Mouse (Mus musculus): ENCODE measurements around the gene Slc4a5. TPM values are rescaled to one million over a fixed set of nuclear protein-coding genes. Genes with fewer than 3 reads are reported as not detected.

The Slc4a5 gene
- polyA plus RNA-seq, 1 experiment from 2014 or later = 0.16 TPM

- no peak for ATAC-seq (ENCODE audit: insufficient number of reproducible peaks, insufficient read depth, low FRiP score, low read depth)
- 88% methylated on average over 2 of the region's 2 CpGs for WGBS
- Histone ChIP-seq H3K27me3 (ENCODE audit: control insufficient read depth, insufficient read depth, low read length) (no peaks in the 10 kb centered on the region), H3K27ac (replicated peaks in 1 of 2; ENCODE audit: control insufficient read depth in 1 of 2, insufficient read depth in 1 of 2, low read depth in 2 of 2, low read length in 2 of 2) (no peak overlapping the region), H3K36me3 (ENCODE audit: control insufficient read depth, insufficient read depth, low read length) (no peaks in the 10 kb centered on the region), H3K9ac (ENCODE audit: low read length) (no peak overlapping the region), H3K9me3 (ENCODE audit: control insufficient read depth, low read length) (no peaks in the 10 kb centered on the region), H3K4me3 (ENCODE audit: control insufficient read depth in 1 of 2, insufficient read depth in 1 of 2, low read depth in 1 of 2, low read length in 2 of 2) (no peak overlapping the region), H3K4me1 (ENCODE audit: control insufficient read depth in 2 of 2, insufficient read depth in 2 of 2, low read length in 2 of 2) (peaks cover 13 to 16% of the 10 kb centered on the region in 2 experiments), H3K4me2 (ENCODE audit: low read length) (no peak overlapping the region)
Measured at GRCm38 (mm10) chr6:83247153-83247552, 27.5 kb downstream of the Slc4a5 start.

GRCm38 (mm10) chr6:83254242-83254641 lies 34.6 kb downstream of the Slc4a5 start:
- no peak overlapping the region for H3K27ac ChIP-seq (replicated peaks in 1 of 2; ENCODE audit: control insufficient read depth in 1 of 2, insufficient read depth in 1 of 2, low read depth in 2 of 2, low read length in 2 of 2)
- H3K9ac ChIP-seq (ENCODE audit: low read length) = no peak overlapping the region
- peaks cover 2 to 4% of the 10 kb centered on the region in 2 experiments; a peak in 2 of 4 replicates for H3K4me1 ChIP-seq (ENCODE audit: control insufficient read depth in 2 of 2, insufficient read depth in 2 of 2, low read length in 2 of 2)
- no peak overlapping the region for H3K4me3 ChIP-seq (ENCODE audit: control insufficient read depth in 1 of 2, insufficient read depth in 1 of 2, low read depth in 1 of 2, low read length in 2 of 2)
- H3K9me3 ChIP-seq (ENCODE audit: control insufficient read depth, low read length) = no peaks in the 10 kb centered on the region
- ATAC-seq (ENCODE audit: insufficient number of reproducible peaks, insufficient read depth, low FRiP score, low read depth) = no peak
- WGBS = 74% methylated on average over 7 of the region's 7 CpGs
- H3K4me2 ChIP-seq (ENCODE audit: low read length) = no peak overlapping the region
- H3K36me3 ChIP-seq (ENCODE audit: control insufficient read depth, insufficient read depth, low read length) = no peaks in the 10 kb centered on the region
- H3K27me3 ChIP-seq (ENCODE audit: control insufficient read depth, insufficient read depth, low read length) = no peaks in the 10 kb centered on the region

GRCm38 (mm10) chr6:83264516-83264915 lies 44.9 kb downstream of the Slc4a5 start:
- 79% methylated on average over 1 of the region's 1 CpGs for WGBS
- Histone ChIP-seq H3K9ac (ENCODE audit: low read length) (no peak overlapping the region), H3K27ac (replicated peaks in 1 of 2; ENCODE audit: control insufficient read depth in 1 of 2, insufficient read depth in 1 of 2, low read depth in 2 of 2, low read length in 2 of 2) (no peak overlapping the region), H3K36me3 (ENCODE audit: control insufficient read depth, insufficient read depth, low read length) (no peaks in the 10 kb centered on the region), H3K4me2 (ENCODE audit: low read length) (no peak overlapping the region), H3K9me3 (ENCODE audit: control insufficient read depth, low read length) (no peaks in the 10 kb centered on the region), H3K27me3 (ENCODE audit: control insufficient read depth, insufficient read depth, low read length) (no peaks in the 10 kb centered on the region), H3K4me1 (ENCODE audit: control insufficient read depth in 2 of 2, insufficient read depth in 2 of 2, low read length in 2 of 2) (peaks cover 4 to 6% of the 10 kb centered on the region in 2 experiments; a peak in 3 of 4 replicates), H3K4me3 (ENCODE audit: control insufficient read depth in 1 of 2, insufficient read depth in 1 of 2, low read depth in 1 of 2, low read length in 2 of 2) (no peak overlapping the region)
- no peak for ATAC-seq (ENCODE audit: insufficient number of reproducible peaks, insufficient read depth, low FRiP score, low read depth)

GRCm38 (mm10) chr6:83265253-83265652 lies 45.6 kb downstream of the Slc4a5 start:
- no peak overlapping the region for H3K4me2 ChIP-seq (ENCODE audit: low read length)
- no peaks in the 10 kb centered on the region for H3K36me3 ChIP-seq (ENCODE audit: control insufficient read depth, insufficient read depth, low read length)
- no peak overlapping the region for H3K4me3 ChIP-seq (ENCODE audit: control insufficient read depth in 1 of 2, insufficient read depth in 1 of 2, low read depth in 1 of 2, low read length in 2 of 2)
- ATAC-seq (ENCODE audit: insufficient number of reproducible peaks, insufficient read depth, low FRiP score, low read depth) = no peak
- no peaks in the 10 kb centered on the region for H3K9me3 ChIP-seq (ENCODE audit: control insufficient read depth, low read length)
- no peak overlapping the region for H3K27ac ChIP-seq (replicated peaks in 1 of 2; ENCODE audit: control insufficient read depth in 1 of 2, insufficient read depth in 1 of 2, low read depth in 2 of 2, low read length in 2 of 2)
- H3K9ac ChIP-seq (ENCODE audit: low read length) = no peak overlapping the region
- H3K27me3 ChIP-seq (ENCODE audit: control insufficient read depth, insufficient read depth, low read length) = no peaks in the 10 kb centered on the region
- peaks cover 4 to 6% of the 10 kb centered on the region in 2 experiments; a peak in 3 of 4 replicates for H3K4me1 ChIP-seq (ENCODE audit: control insufficient read depth in 2 of 2, insufficient read depth in 2 of 2, low read length in 2 of 2)

- H3K9ac ChIP-seq (ENCODE audit: low read length) = no peak overlapping the region
- H3K4me2 ChIP-seq (ENCODE audit: low read length) = no peak overlapping the region
- ATAC-seq (ENCODE audit: insufficient number of reproducible peaks, insufficient read depth, low FRiP score, low read depth) = no peak
- no peaks in the 10 kb centered on the region for H3K27me3 ChIP-seq (ENCODE audit: control insufficient read depth, insufficient read depth, low read length)
- H3K27ac ChIP-seq (replicated peaks in 1 of 2; ENCODE audit: control insufficient read depth in 1 of 2, insufficient read depth in 1 of 2, low read depth in 2 of 2, low read length in 2 of 2) = no peak overlapping the region
- WGBS = 59% methylated on average over 4 of the region's 4 CpGs
- peaks cover 4 to 6% of the 10 kb centered on the region in 2 experiments; a peak in 3 of 4 replicates for H3K4me1 ChIP-seq (ENCODE audit: control insufficient read depth in 2 of 2, insufficient read depth in 2 of 2, low read length in 2 of 2)
- H3K4me3 ChIP-seq (ENCODE audit: control insufficient read depth in 1 of 2, insufficient read depth in 1 of 2, low read depth in 1 of 2, low read length in 2 of 2) = no peak overlapping the region
- no peaks in the 10 kb centered on the region for H3K9me3 ChIP-seq (ENCODE audit: control insufficient read depth, low read length)
- no peaks in the 10 kb centered on the region for H3K36me3 ChIP-seq (ENCODE audit: control insufficient read depth, insufficient read depth, low read length)
Measured at GRCm38 (mm10) chr6:83265653-83266052, 46.0 kb downstream of the Slc4a5 start.

GRCm38 (mm10) chr6:83267616-83268015 lies 48.0 kb downstream of the Slc4a5 start:
- Histone ChIP-seq H3K9me3 (ENCODE audit: control insufficient read depth, low read length) (no peaks in the 10 kb centered on the region), H3K36me3 (ENCODE audit: control insufficient read depth, insufficient read depth, low read length) (no peaks in the 10 kb centered on the region), H3K4me3 (ENCODE audit: control insufficient read depth in 1 of 2, insufficient read depth in 1 of 2, low read depth in 1 of 2, low read length in 2 of 2) (peak overlapping the region in 1 of 2 experiments; percentile 51; a peak in 2 of 4 replicates), H3K4me1 (ENCODE audit: control insufficient read depth in 2 of 2, insufficient read depth in 2 of 2, low read length in 2 of 2) (peaks cover 4 to 6% of the 10 kb centered on the region in 2 experiments; a peak in 3 of 4 replicates), H3K9ac (ENCODE audit: low read length) (peak overlapping the region; percentile 58), H3K27me3 (ENCODE audit: control insufficient read depth, insufficient read depth, low read length) (no peaks in the 10 kb centered on the region), H3K4me2 (ENCODE audit: low read length) (peak overlapping the region; percentile 70), H3K27ac (replicated peaks in 1 of 2; ENCODE audit: control insufficient read depth in 1 of 2, insufficient read depth in 1 of 2, low read depth in 2 of 2, low read length in 2 of 2) (peak overlapping the region in 1 of 2 experiments; percentile 74; a peak in 1 of 4 replicates)
- 61% methylated on average over 4 of the region's 4 CpGs for WGBS
- ATAC-seq (ENCODE audit: insufficient number of reproducible peaks, insufficient read depth, low FRiP score, low read depth) = no peak

- 3% methylated on average over 26 of the region's 28 CpGs for WGBS
- H3K9ac ChIP-seq (ENCODE audit: low read length) = peak overlapping the region; percentile 68
- no peaks in the 10 kb centered on the region for H3K36me3 ChIP-seq (ENCODE audit: control insufficient read depth, insufficient read depth, low read length)
- H3K4me3 ChIP-seq (ENCODE audit: control insufficient read depth in 1 of 2, insufficient read depth in 1 of 2, low read depth in 1 of 2, low read length in 2 of 2) = peak overlapping the region; percentile 51 to 56
- H3K27me3 ChIP-seq (ENCODE audit: control insufficient read depth, insufficient read depth, low read length) = no peaks in the 10 kb centered on the region
- H3K4me2 ChIP-seq (ENCODE audit: low read length) = peak overlapping the region; percentile 70
- H3K27ac ChIP-seq (replicated peaks in 1 of 2; ENCODE audit: control insufficient read depth in 1 of 2, insufficient read depth in 1 of 2, low read depth in 2 of 2, low read length in 2 of 2) = peak overlapping the region; percentile 74
- peak; percentile 86 for ATAC-seq (ENCODE audit: insufficient number of reproducible peaks, insufficient read depth, low FRiP score, low read depth)
- H3K4me1 ChIP-seq (ENCODE audit: control insufficient read depth in 2 of 2, insufficient read depth in 2 of 2, low read length in 2 of 2) = peaks cover 4 to 6% of the 10 kb centered on the region in 2 experiments; a peak in 3 of 4 replicates
- H3K9me3 ChIP-seq (ENCODE audit: control insufficient read depth, low read length) = no peaks in the 10 kb centered on the region
Measured at GRCm38 (mm10) chr6:83268144-83269010, 48.7 kb downstream of the Slc4a5 start.
